8 mouse cellular contexts compared by ENCODE assay signal in genomic region chr12:109839126-109839587, GRCm38 (mm10).
DNase-seq lines count a peak whose midpoint lies in the region; ATAC-seq and TF ChIP-seq lines count a peak whose summit lies in the region.

No protein-coding gene starts in this region.

- H3K4me1 ChIP-seq in lung, embryonic 14.5 days (ENCODE audit: insufficient read depth): peaks cover 34% of the 10 kb centered on the region
- H3K4me1 ChIP-seq in lung, adult 2 months (ENCODE audit: control insufficient read depth, insufficient read depth, low read length): no peaks in the 10 kb centered on the region
- 0 out of 2 replicates have a peak, but pooled peaks cover 6% of the 10 kb centered on the region for H3K4me1 ChIP-seq in forebrain, embryonic 11.5 days (replicated peaks; ENCODE audit: control insufficient read depth, insufficient read depth, low read length)
- H3K4me1 ChIP-seq in hindbrain, embryonic 14.5 days (replicated peaks; ENCODE audit: control insufficient read depth, insufficient read depth, low read length): peaks cover 9% of the 10 kb centered on the region; the same call in 1 of the 2 replicates
- peaks cover 15% of the 10 kb centered on the region for H3K4me1 ChIP-seq in midbrain, embryonic 13.5 days (replicated peaks)

- H3K27me3 ChIP-seq in lung, embryonic 14.5 days (ENCODE audit: insufficient read depth, low read length): no peaks in the 10 kb centered on the region
- H3K27me3 ChIP-seq in forebrain, embryonic 11.5 days (ENCODE audit: control insufficient read depth, insufficient read depth, low read length): no peaks in the 10 kb centered on the region
- no peaks in the 10 kb centered on the region for H3K27me3 ChIP-seq in hindbrain, embryonic 14.5 days (ENCODE audit: control insufficient read depth, insufficient read depth, low read length)
- H3K27me3 ChIP-seq in midbrain, embryonic 13.5 days: no peaks in the 10 kb centered on the region; the same call in 1 of the 2 replicates

- no peak for TF ChIP-seq POLR2A in lung, adult 2 months (IDR thresholded peaks at IDR 0.05; ENCODE audit: borderline replicate concordance, extremely low read depth, low read depth, low read length)

- H3K4me3 ChIP-seq in lung, embryonic 14.5 days (ENCODE audit: low read depth, low read length): no peak overlapping the region
- H3K4me3 ChIP-seq in lung, adult 2 months (replicated peaks; ENCODE audit: extremely low read depth, low read depth, low read length): no peak overlapping the region
- no peak overlapping the region for H3K4me3 ChIP-seq in forebrain, embryonic 11.5 days (ENCODE audit: low read depth, low read length)
- no peak overlapping the region for H3K4me3 ChIP-seq in hindbrain, embryonic 14.5 days (replicated peaks; ENCODE audit: low read length)
- no peak overlapping the region for H3K4me3 ChIP-seq in midbrain, embryonic 13.5 days (replicated peaks)

- peak; percentile 66 for TF ChIP-seq CTCF in lung, embryonic 14.5 days (IDR thresholded peaks at IDR 0.05; ENCODE audit: low read depth)
- TF ChIP-seq CTCF in lung, adult 2 months (IDR thresholded peaks at IDR 0.05; ENCODE audit: insufficient read depth, low read length): no peak

- intact Hi-C loops in gastrocnemius, postnatal 36 days (cut with DNase I): no loop called here

- H3K36me3 ChIP-seq in lung, embryonic 14.5 days (ENCODE audit: insufficient read depth): no peaks in the 10 kb centered on the region
- H3K36me3 ChIP-seq in forebrain, embryonic 11.5 days (ENCODE audit: control insufficient read depth, insufficient read depth, low read length): no peaks in the 10 kb centered on the region
- H3K36me3 ChIP-seq in hindbrain, embryonic 14.5 days (replicated peaks; ENCODE audit: control insufficient read depth, insufficient read depth): no peaks in the 10 kb centered on the region
- H3K36me3 ChIP-seq in midbrain, embryonic 13.5 days: no peaks in the 10 kb centered on the region

- no peak overlapping the region for H3K4me2 ChIP-seq in lung, embryonic 14.5 days
- H3K4me2 ChIP-seq in forebrain, embryonic 11.5 days (ENCODE audit: low read depth, low read length, severe bottlenecking): no peak overlapping the region
- H3K4me2 ChIP-seq in hindbrain, embryonic 14.5 days (replicated peaks): no peak overlapping the region
- no peak overlapping the region for H3K4me2 ChIP-seq in midbrain, embryonic 13.5 days (replicated peaks)

- DNase-seq in lung, embryonic 14.5 days: peak; percentile 98
- DNase-seq in lung, adult 2 months: no peak
- DNase-seq in forebrain, embryonic 11.5 days (ENCODE audit: low spot score): peak; percentile 59
- peak; percentile 66 for DNase-seq in hindbrain, embryonic 14.5 days (ENCODE audit: low spot score)
- DNase-seq in adrenal gland, postnatal 4 days (ENCODE audit: low spot score in 2 of 2): no peak
- no peak for DNase-seq in gastrocnemius, postnatal 36 days

- 22% methylated on average over 9 of the region's 9 CpGs for WGBS in lung, embryonic 14.5 days
- 35% methylated on average over 9 of the region's 9 CpGs for WGBS in lung, adult 2 months
- WGBS in forebrain, embryonic 11.5 days: 42% methylated on average over 9 of the region's 9 CpGs
- 26% methylated on average over 9 of the region's 9 CpGs for WGBS in hindbrain, embryonic 14.5 days
- 38% methylated on average over 9 of the region's 9 CpGs for WGBS in midbrain, embryonic 13.5 days

- peak; percentile 89 for ATAC-seq in lung, embryonic 14.5 days (ENCODE audit: insufficient read depth)
- ATAC-seq in forebrain, embryonic 11.5 days (replicated peaks; ENCODE audit: low FRiP score): peak; percentile 76; the same call in 1 of the 2 replicates
- peak; percentile 60; the same call in 1 of the 2 replicates for ATAC-seq in hindbrain, embryonic 14.5 days (ENCODE audit: low FRiP score)
- ATAC-seq in midbrain, embryonic 13.5 days: peak; percentile 84
- no peak for ATAC-seq in erythroid progenitor cell, adult 5-6 weeks (replicated peaks; ENCODE audit: low FRiP score, poor library complexity, severe bottlenecking)

- no peak overlapping the region for H3K9ac ChIP-seq in lung, embryonic 14.5 days
- H3K9ac ChIP-seq in forebrain, embryonic 11.5 days (ENCODE audit: low read length): no peak overlapping the region
- no peak overlapping the region for H3K9ac ChIP-seq in hindbrain, embryonic 14.5 days
- no peak overlapping the region for H3K9ac ChIP-seq in midbrain, embryonic 13.5 days (replicated peaks)

- H3K27ac ChIP-seq in lung, embryonic 14.5 days (ENCODE audit: low read depth): peak overlapping the region; percentile 87
- H3K27ac ChIP-seq in forebrain, embryonic 11.5 days (ENCODE audit: low read depth, low read length): no peak overlapping the region
- no peak overlapping the region for H3K27ac ChIP-seq in hindbrain, embryonic 14.5 days
- no peak overlapping the region for H3K27ac ChIP-seq in midbrain, embryonic 13.5 days

- no peaks in the 10 kb centered on the region for H3K9me3 ChIP-seq in lung, embryonic 14.5 days (ENCODE audit: low read depth, low read length)
- no peaks in the 10 kb centered on the region for H3K9me3 ChIP-seq in forebrain, embryonic 11.5 days (ENCODE audit: control insufficient read depth, low read length)
- H3K9me3 ChIP-seq in hindbrain, embryonic 14.5 days (ENCODE audit: control insufficient read depth, low read length): no peaks in the 10 kb centered on the region
- no peaks in the 10 kb centered on the region; the same call in 1 of the 2 replicates for H3K9me3 ChIP-seq in midbrain, embryonic 13.5 days

Comparison
In these comparisons a context has a peak if more than half of its experiments do, and no peak if none do; other contexts are left out.
1. DNase-seq: peak in lung, embryonic 14.5 days (single experiment), forebrain, embryonic 11.5 days (single experiment) and hindbrain, embryonic 14.5 days (single experiment); none in lung, adult 2 months (single experiment), adrenal gland, postnatal 4 days (0 of 2) and gastrocnemius, postnatal 36 days (0 of 2).